Mouse (Mus musculus): Measurements from ENCODE around the gene Fktn. TPM values are rescaled to one million over a fixed set of nuclear protein-coding genes. Genes with fewer than 3 reads are reported as not detected.
"Not testable (repeated sequence)": the region's sequence is repeated elsewhere in the genome, so short reads cannot be mapped to it uniquely, and the experiment has no call there.

Fktn gene
- polyA plus RNA-seq, 1 experiment from 2014 or later = 16.4 TPM

DNA sequence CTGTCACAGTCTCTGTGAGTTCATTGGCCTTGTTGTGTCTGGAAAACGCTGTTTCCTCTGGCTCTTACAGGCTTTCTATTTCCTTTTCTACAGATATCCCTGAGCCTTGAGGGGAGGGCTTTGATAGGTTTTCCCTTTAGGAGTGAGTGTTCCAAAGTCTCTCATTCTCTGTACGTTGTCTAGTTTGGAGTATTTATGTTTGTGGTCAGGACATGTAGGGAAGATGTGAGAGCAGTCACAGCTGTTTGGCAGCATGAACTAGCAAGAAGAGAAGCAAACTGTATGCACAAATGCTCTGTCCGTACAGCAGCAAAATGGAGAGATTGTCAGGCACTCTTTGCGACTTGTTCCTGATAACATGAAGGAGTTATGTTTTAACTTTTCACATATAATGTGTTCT, 3.7 kb downstream of the Fktn start:
- no peaks in the 10 kb centered on the region for H3K27me3 ChIP-seq (ENCODE audit: control insufficient read depth, insufficient read depth, low read length)
- peaks cover 11% of the 10 kb centered on the region; the same call in 1 of the 2 replicates for H3K4me1 ChIP-seq (ENCODE audit: control insufficient read depth, insufficient read depth, low read length)
- no peak overlapping the region for H3K9ac ChIP-seq (ENCODE audit: low read length)
- H3K4me2 ChIP-seq (ENCODE audit: low read depth, low read length) = no peak overlapping the region
- no peak overlapping the region for H3K27ac ChIP-seq (ENCODE audit: low read length)
- no peaks in the 10 kb centered on the region for H3K36me3 ChIP-seq (ENCODE audit: control insufficient read depth, insufficient read depth, low read length)
- H3K9me3 ChIP-seq (replicated peaks; ENCODE audit: control insufficient read depth, low read length) = no peaks in the 10 kb centered on the region
- no peak for ATAC-seq (ENCODE audit: insufficient read depth, low FRiP score)
- no peak overlapping the region for H3K4me3 ChIP-seq (replicated peaks; ENCODE audit: low read length)
- WGBS = 39% methylated on average over 4 of the region's 4 CpGs

DNA sequence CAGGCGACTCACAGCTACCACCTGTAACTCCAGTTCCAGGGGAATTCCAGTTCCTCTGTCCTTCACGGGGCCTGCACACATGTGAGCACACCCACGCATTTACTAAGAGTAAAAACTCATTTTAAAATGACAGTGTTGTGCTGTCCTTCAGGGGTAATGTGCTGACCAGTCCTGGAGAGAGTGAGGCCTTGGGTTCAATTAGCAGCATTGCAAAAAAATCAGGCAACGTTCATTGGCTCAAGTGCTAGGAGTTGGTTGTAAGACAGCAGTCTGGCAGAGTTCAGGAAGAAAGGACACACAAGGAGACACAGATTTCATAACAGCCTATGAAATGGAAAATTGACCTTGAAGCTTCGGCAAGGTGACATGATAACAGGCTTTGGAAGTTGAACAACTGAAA, 4.5 kb downstream of the Fktn start:
- Histone ChIP-seq H3K36me3 (ENCODE audit: control insufficient read depth, insufficient read depth, low read length) (no peaks in the 10 kb centered on the region), H3K4me2 (ENCODE audit: low read depth, low read length) (no peak overlapping the region), H3K9me3 (replicated peaks; ENCODE audit: control insufficient read depth, low read length) (no peaks in the 10 kb centered on the region), H3K27ac (ENCODE audit: low read length) (no peak overlapping the region), H3K4me3 (replicated peaks; ENCODE audit: low read length) (no peak overlapping the region), H3K4me1 (ENCODE audit: control insufficient read depth, insufficient read depth, low read length) (peaks cover 11% of the 10 kb centered on the region; the same call in 1 of the 2 replicates), H3K27me3 (ENCODE audit: control insufficient read depth, insufficient read depth, low read length) (no peaks in the 10 kb centered on the region), H3K9ac (ENCODE audit: low read length) (no peak overlapping the region)
- ATAC-seq (ENCODE audit: insufficient read depth, low FRiP score) = no peak
- 69% methylated on average over 5 of the region's 5 CpGs for WGBS

DNA sequence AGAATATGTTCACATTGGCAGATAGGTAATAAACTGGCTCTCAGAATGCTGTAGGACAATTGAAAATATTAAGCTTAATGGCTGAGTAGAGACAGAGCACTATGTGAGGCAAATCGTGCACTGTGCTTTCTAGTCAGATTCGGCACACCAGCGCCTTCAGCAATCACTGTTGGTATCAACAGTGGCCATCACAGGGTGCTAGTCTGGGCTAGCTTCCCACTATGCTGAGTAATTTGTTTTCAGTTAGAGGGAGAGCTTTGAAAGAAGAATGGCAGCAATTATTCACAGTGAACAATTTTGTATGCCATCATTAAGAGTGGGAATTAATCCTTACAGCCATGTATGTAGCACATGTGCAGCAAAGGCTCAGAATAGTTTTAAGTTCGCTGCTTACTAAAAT, 8.7 kb downstream of the Fktn start:
- H3K36me3 ChIP-seq (ENCODE audit: control insufficient read depth, insufficient read depth, low read length) = no peaks in the 10 kb centered on the region
- ATAC-seq (ENCODE audit: insufficient read depth, low FRiP score) = no peak

DNA sequence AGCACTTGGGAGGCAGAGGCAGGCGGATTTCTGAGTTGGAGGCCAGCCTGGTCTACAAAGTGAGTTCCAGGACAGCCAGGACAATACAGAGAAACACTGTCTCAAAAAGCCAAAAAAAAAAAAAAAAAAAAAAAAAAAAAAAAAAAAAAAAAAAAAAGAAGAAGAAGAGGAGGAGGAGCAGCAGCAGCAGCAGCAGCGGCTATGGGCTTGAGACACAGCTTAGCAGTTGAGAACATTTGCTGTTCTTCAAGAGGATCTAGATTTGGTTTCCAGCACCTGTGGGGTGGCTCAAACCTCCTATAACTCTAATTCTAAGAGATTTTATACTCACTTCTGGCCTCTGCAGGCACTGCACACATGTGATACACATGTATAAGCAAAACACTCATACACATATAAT, 12.3 kb downstream of the Fktn start:
- H3K4me3 ChIP-seq (replicated peaks; ENCODE audit: low read length); H3K27ac ChIP-seq (ENCODE audit: low read length); H3K27me3 ChIP-seq (ENCODE audit: control insufficient read depth, insufficient read depth, low read length); H3K4me2 ChIP-seq (ENCODE audit: low read depth, low read length); H3K9me3 ChIP-seq (replicated peaks; ENCODE audit: control insufficient read depth, low read length); H3K36me3 ChIP-seq (ENCODE audit: control insufficient read depth, insufficient read depth, low read length); ATAC-seq (ENCODE audit: insufficient read depth, low FRiP score); H3K4me1 ChIP-seq (ENCODE audit: control insufficient read depth, insufficient read depth, low read length); H3K9ac ChIP-seq (ENCODE audit: low read length): not testable (repeated sequence)
- WGBS = 89% methylated on average over 2 of the region's 2 CpGs

More for the DNA sequence above, 8.7 kb downstream of the Fktn start:
- no peaks in the 10 kb centered on the region for H3K27me3 ChIP-seq (ENCODE audit: control insufficient read depth, insufficient read depth, low read length)
- no peak overlapping the region for H3K4me3 ChIP-seq (replicated peaks; ENCODE audit: low read length)
- 90% methylated on average over 4 of the region's 4 CpGs for WGBS
- H3K27ac ChIP-seq (ENCODE audit: low read length) = no peak overlapping the region
- 0 out of 2 replicates have a peak, but pooled peaks cover under 1% of the 10 kb centered on the region for H3K4me1 ChIP-seq (ENCODE audit: control insufficient read depth, insufficient read depth, low read length)
- H3K9me3 ChIP-seq (replicated peaks; ENCODE audit: control insufficient read depth, low read length) = no peaks in the 10 kb centered on the region
- no peak overlapping the region for H3K4me2 ChIP-seq (ENCODE audit: low read depth, low read length)
- H3K9ac ChIP-seq (ENCODE audit: low read length) = no peak overlapping the region

DNA sequence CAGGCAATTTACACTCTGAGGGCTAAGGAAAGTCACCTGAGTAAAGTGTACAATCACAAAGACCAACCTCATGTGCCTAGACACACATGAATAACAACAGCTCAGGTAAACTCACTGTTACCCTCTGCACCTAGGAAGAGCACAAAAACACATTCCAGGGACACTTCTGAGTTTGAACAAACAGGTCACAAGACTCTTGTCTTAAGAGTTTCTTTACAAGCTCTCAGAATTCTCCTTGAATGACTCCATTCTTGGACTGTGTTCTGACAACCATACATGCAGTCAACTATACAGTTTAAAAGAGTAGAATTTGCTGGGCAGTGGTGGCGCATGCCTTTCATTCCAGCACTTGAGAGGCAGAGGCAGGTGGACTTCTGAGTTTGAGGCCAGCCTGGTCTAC, 14.3 kb downstream of the Fktn start:
- Histone ChIP-seq H3K4me1 (ENCODE audit: control insufficient read depth, insufficient read depth, low read length) (no peaks in the 10 kb centered on the region), H3K27me3 (ENCODE audit: control insufficient read depth, insufficient read depth, low read length) (no peaks in the 10 kb centered on the region), H3K27ac (ENCODE audit: low read length) (no peak overlapping the region), H3K4me2 (ENCODE audit: low read depth, low read length) (no peak overlapping the region), H3K9me3 (replicated peaks; ENCODE audit: control insufficient read depth, low read length) (no peaks in the 10 kb centered on the region), H3K4me3 (replicated peaks; ENCODE audit: low read length) (no peak overlapping the region), H3K9ac (ENCODE audit: low read length) (no peak overlapping the region), H3K36me3 (ENCODE audit: control insufficient read depth, insufficient read depth, low read length) (no peaks in the 10 kb centered on the region; the same call in 1 of the 2 replicates)
- WGBS = 94% methylated on average over 1 of the region's 1 CpGs
- ATAC-seq (ENCODE audit: insufficient read depth, low FRiP score) = no peak

DNA sequence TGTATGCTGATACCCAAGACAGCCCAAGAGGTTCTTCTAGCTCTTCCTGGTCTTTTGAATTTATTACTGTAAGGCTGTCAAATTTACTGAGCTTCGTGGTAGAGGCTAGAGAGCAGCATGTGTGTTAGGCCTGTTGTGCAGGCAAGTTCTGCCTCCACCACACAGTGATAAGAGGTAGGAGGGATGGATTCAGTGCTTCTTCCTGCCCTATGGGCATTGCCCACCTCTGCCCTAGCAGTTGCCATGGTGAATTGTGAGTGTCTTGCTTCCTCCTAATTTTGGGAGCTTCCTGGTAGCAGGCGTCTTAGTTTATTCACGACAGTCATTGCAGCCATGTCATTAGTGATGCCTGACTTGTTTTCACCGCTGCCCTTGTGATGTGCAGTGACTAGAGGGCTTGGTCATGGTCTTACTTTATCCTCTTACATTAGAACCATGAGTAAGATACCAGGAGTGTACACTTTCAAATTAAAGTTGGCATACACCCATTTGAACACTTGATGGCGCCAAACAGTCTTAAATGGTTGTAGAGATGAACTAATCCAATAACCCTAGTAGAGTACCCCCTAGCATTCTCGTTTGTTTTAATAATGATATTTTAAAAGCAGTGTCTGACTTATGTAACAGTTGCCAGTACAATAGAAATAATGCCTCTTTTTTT, 25.3 kb downstream of the Fktn start:
- no peak overlapping the region for H3K9ac ChIP-seq (ENCODE audit: low read length)
- no peaks in the 10 kb centered on the region for H3K4me1 ChIP-seq (ENCODE audit: control insufficient read depth, insufficient read depth, low read length)
- H3K9me3 ChIP-seq (replicated peaks; ENCODE audit: control insufficient read depth, low read length) = no peaks in the 10 kb centered on the region
- 40% methylated on average over 6 of the region's 6 CpGs for WGBS
- no peak overlapping the region for H3K27ac ChIP-seq (ENCODE audit: low read length)
- H3K4me2 ChIP-seq (ENCODE audit: low read depth, low read length) = no peak overlapping the region
- ATAC-seq (ENCODE audit: insufficient read depth, low FRiP score) = no peak; the same call in 1 of the 2 replicates
- no peak overlapping the region for H3K4me3 ChIP-seq (replicated peaks; ENCODE audit: low read length)
- H3K27me3 ChIP-seq (ENCODE audit: control insufficient read depth, insufficient read depth, low read length) = no peaks in the 10 kb centered on the region
- H3K36me3 ChIP-seq (ENCODE audit: control insufficient read depth, insufficient read depth, low read length) = no peaks in the 10 kb centered on the region; the same call in 1 of the 2 replicates

DNA sequence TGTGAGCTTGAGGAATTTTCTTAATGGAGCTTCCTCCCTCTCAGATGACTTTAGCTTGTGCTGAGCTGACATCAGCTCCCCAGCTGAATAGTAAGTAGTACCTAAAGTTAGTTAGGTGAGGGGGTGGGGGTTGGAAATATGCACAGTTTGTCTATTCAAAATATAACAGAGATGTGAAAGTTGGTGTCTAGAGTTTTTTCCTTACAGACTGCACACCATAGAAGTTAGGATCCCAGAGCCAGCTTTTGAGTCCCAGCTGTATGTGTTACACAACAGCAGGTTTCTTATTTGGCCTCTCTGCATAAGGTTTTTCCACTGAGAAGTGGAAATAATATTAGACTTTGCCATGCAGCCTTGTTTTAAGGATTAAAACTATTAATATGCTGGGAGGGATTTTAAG, 36.0 kb downstream of the Fktn start:
- no peaks in the 10 kb centered on the region for H3K9me3 ChIP-seq (replicated peaks; ENCODE audit: control insufficient read depth, low read length)
- no peaks in the 10 kb centered on the region for H3K27me3 ChIP-seq (ENCODE audit: control insufficient read depth, insufficient read depth, low read length)
- no peaks in the 10 kb centered on the region for H3K36me3 ChIP-seq (ENCODE audit: control insufficient read depth, insufficient read depth, low read length)
- H3K27ac ChIP-seq (ENCODE audit: low read length) = no peak overlapping the region
- H3K9ac ChIP-seq (ENCODE audit: low read length) = no peak overlapping the region
- no peak for ATAC-seq (ENCODE audit: insufficient read depth, low FRiP score)
- H3K4me3 ChIP-seq (replicated peaks; ENCODE audit: low read length) = no peak overlapping the region
- H3K4me1 ChIP-seq (ENCODE audit: control insufficient read depth, insufficient read depth, low read length) = no peaks in the 10 kb centered on the region; the same call in 1 of the 2 replicates
- no peak overlapping the region for H3K4me2 ChIP-seq (ENCODE audit: low read depth, low read length)

DNA sequence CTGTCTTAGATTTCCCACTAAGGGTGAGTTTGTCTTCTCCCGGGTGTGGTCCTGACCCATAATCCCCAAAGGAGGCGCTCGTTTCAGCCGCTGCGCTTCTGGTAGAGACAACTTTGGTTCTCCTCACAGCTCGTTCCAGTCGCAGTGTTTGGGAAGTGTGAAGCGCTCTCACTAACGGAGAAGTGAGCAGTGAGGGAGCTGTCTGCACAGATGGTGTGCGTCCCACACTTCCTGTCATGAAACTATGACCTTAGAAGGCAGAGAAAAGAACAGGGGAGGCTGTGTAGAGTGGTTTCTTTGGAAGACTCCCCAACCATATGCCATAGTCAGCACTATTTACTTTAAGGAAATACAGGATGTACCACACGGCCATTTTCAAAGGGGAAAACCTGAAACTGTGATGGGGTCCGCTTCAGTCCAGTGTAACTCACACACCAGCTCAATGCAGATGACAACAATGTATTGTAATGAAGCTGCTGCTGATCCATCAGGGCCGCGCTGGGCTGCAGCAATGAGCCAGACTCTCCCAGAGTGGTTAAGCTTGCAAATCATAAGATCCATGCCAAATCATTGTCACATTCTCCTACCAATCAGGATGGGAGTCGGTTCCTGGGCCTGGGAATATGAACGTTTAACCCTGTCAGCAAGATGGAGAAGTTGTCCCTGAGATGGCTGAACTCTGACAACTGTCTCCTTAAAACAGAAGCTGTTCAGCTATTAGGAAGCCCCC, 36.8 kb downstream of the Fktn start:
- WGBS = 56% methylated on average over 16 of the region's 16 CpGs
- H3K36me3 ChIP-seq (ENCODE audit: control insufficient read depth, insufficient read depth, low read length) = no peaks in the 10 kb centered on the region
- no peak overlapping the region for H3K4me3 ChIP-seq (replicated peaks; ENCODE audit: low read length)
- H3K4me2 ChIP-seq (ENCODE audit: low read depth, low read length) = no peak overlapping the region
- H3K9me3 ChIP-seq (replicated peaks; ENCODE audit: control insufficient read depth, low read length) = no peaks in the 10 kb centered on the region
- 0 out of 2 replicates have a peak, but pooled peaks have one; percentile 37 for ATAC-seq (ENCODE audit: insufficient read depth, low FRiP score)
- H3K27ac ChIP-seq (ENCODE audit: low read length) = 0 out of 2 replicates have a peak overlapping the region, but pooled peaks have one; percentile 14
- no peak overlapping the region for H3K9ac ChIP-seq (ENCODE audit: low read length)
- no peaks in the 10 kb centered on the region; the same call in 1 of the 2 replicates for H3K4me1 ChIP-seq (ENCODE audit: control insufficient read depth, insufficient read depth, low read length)
- H3K27me3 ChIP-seq (ENCODE audit: control insufficient read depth, insufficient read depth, low read length) = no peaks in the 10 kb centered on the region

DNA sequence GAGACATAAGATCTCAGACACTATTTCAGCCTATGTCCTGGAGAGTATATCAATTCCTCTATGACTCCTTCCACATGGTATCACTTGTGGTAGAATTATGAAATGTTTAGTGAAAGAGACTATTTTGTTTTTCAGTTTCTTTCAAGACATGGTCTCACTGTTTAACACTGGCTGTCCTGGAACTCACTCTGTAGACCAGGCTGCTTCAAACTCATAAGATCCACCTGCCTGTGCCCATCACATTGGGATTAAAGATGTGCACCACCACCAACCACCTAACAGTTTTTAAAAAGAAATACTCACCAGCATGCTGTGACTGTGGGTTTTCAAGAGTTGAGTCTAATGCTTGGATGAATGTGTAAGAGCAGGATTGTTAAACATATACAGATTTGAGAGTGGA, 43.2 kb downstream of the Fktn start:
- Histone ChIP-seq H3K4me1 (ENCODE audit: control insufficient read depth, insufficient read depth, low read length) (no peaks in the 10 kb centered on the region), H3K4me2 (ENCODE audit: low read depth, low read length) (no peak overlapping the region), H3K9ac (ENCODE audit: low read length) (no peak overlapping the region), H3K27ac (ENCODE audit: low read length) (no peak overlapping the region), H3K36me3 (ENCODE audit: control insufficient read depth, insufficient read depth, low read length) (no peaks in the 10 kb centered on the region), H3K27me3 (ENCODE audit: control insufficient read depth, insufficient read depth, low read length) (no peaks in the 10 kb centered on the region), H3K9me3 (replicated peaks; ENCODE audit: control insufficient read depth, low read length) (no peaks in the 10 kb centered on the region), H3K4me3 (replicated peaks; ENCODE audit: low read length) (no peak overlapping the region)
- no peak for ATAC-seq (ENCODE audit: insufficient read depth, low FRiP score)
